Mouse (Mus musculus): ENCODE results near the gene Fbrs.
"Not testable (repeated sequence)": the region's sequence is repeated elsewhere in the genome, so short reads cannot be mapped to it uniquely, and the experiment has no call there.

The Fbrs gene

GRCm38 (mm10) chr7:127476336-127476735 is 2.7 kb upstream of the Fbrs start:
- no peak for DNase-seq (ENCODE audit: low spot score in 2 of 2)

DNA sequence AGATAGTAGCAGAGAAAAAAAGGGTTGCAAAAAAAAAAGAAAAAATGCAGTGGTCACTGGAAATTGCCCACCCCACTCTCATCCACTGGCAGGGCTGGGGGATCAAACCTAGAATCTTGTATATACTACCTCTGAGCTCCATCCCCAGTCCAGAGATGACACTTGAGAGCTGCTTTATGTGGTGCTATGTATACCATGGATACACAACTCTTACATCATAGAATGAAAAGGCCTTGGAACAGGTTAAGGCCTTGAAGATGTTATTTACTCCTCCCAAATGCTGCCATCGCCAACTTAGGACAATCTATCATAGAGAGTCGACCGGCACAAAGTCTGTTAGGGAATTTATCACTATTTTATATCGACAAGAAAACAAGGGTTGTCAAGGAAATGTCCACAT is 2.1 kb upstream of the Fbrs start:
- DNase-seq (ENCODE audit: low spot score in 2 of 2) = no peak

DNA sequence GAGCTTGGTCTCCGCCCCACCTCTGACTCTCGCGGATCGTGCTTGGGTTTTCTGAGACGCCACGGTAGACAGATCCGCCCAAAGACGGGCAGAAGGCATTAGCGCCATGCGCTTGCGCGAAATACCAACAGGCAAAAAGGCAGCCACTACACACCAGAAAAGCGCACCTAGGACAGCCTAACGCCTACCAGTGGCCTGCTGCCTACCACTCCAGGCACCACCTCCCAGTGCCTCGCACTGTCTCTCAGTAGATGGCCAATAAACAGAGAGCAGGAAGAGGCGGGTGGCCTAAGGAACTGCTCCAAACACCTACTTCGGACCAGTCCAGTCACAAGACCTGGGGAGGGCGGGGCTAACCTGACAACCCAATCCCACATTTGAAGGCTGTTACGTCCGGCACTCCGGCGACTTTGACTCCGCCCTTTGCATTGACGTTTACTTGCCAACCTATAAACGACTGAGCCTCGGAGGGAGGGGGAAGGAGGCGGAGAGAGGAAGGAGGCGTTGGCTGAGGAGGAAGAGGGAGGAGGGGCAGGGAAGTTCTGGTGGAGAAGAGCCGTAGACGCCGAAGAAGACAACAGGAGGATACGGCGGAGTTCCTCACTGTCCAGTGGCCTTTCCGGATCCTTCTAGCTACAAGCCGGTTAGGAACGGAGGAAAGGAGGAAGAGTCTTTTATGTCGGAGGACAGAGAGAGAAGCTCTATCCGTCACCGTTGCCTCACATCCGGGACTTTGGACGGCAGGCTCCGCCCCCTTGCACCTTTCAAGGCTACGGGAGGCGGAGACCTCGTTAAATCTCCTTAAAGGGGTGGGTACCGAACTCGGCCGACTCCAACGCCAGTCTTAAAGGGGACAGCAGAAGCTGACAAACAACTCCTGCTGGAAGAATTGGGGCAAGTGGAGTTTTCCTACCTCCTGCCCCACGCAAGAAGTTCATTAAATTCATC is 1.0 kb upstream of the Fbrs start:
- peak; percentile 99 to 100 for DNase-seq (ENCODE audit: low spot score in 2 of 2)

DNA sequence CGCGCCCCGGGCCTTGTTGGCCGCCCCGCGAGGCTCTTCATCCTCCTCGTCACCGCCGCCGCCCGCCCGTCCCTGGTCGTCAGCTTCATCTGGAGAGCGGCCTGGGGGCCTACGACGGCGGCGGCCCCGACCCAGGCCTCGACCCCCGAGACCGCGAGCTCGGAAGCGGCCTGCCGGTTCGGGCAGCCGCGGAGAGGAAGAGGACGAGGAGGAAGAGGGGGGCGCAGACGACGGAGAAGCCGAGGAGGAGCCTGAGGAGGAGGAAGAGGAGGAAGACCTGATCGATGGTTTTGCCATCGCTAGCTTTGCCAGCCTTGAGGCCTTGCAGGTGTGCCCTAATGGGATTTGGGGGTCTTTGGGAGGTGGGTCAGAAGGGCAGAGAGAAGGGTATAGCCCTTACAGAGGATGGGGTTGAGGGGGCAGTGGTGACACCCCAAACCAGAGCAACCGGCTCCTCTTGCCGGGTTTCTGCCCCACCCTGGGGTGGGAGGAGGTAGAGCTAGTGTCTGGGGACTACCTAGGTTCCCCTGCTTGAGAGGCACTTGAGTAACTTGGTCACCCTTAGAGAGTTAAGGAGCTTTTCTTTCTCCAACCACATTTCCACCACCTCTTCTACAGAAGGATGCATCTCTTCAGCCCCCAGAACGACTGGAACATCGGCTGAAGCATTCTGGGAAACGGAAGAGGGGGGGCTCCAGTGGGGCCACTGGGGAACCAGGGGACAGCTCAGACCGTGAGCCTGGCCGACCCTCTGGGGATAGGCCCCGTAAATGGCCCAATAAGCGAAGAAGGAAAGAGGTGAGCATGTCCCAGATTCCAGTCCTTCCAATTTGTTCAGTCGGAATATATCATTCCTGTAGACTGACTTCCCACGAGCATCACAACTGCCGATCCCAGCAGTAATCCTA is 573 bp downstream of the Fbrs start:
- DNase-seq (ENCODE audit: low spot score in 2 of 2) = no peak

- no peak for DNase-seq (ENCODE audit: low spot score in 2 of 2)
Measured at GRCm38 (mm10) chr7:127480321-127480720, 1.3 kb downstream of the Fbrs start.

DNA sequence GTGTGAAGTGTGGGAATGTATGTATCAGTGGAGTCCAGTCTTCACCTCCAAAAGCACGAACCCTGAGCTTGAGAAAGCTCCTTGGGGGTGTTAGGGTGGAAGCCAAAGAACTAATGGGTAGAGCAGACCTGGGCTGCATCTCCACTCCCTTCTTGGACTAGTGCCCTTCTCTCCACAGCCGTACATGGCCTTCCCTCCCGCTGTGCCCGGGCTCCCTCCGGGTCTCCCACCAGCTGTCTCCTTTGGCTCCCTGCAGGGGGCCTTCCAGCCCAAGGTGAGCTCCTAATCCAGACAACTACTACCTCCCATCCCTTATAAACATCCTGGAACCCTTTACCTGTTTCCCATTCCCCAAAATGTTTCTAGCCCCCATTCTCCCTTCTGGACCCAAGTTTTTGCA is 6.4 kb downstream of the Fbrs start:
- no peak for DNase-seq (ENCODE audit: low spot score in 2 of 2)

- not testable (repeated sequence) for DNase-seq (ENCODE audit: low spot score in 2 of 2)
Measured at GRCm38 (mm10) chr7:127488364-127488763, 9.4 kb downstream of the Fbrs start.

GRCm38 (mm10) chr7:127489982-127490381 is 11.0 kb downstream of the Fbrs start:
- DNase-seq (ENCODE audit: low spot score in 2 of 2) = no peak

DNA sequence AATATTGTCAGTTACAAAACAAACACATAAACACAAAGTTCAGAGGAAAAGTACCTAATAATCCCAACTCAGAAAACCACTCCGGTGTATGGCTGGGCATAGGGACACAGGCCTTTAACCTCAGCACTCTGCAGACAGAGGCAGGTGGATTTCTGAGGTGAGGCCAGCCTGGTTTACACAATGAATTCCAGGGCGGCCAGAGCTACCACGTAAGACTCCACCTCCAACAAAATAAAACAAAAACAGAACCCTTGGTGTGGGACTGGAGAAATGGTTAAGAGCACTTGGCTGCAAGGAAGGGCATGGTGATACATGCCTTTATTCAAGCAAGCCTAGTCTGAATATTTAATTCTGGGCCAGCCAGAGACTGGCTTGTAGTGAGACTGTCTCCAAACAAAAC is 12.8 kb downstream of the Fbrs start:
- DNase-seq (ENCODE audit: low spot score in 2 of 2) = no peak

DNA sequence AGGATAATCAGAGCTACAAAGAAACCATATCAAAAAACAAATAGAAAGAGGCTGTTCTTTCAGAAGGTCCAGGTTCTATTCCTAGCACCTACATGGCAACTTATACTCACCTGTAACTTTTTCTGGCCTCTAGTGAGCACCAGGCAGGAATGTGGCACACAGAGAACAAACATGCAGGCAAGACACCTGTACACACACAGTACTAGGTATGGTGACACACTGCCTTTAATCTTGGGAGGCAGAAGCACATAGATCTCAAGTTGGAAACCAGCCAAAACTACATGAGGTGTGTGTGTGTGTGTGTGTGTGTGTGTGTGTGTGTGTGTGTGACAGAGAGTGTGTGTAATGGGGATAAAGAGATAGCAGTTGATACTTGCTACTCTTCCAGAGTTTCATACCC is 15.6 kb downstream of the Fbrs start:
- DNase-seq (ENCODE audit: low spot score in 2 of 2) = no peak

GRCm38 (mm10) chr7:127497382-127497781 is 18.4 kb downstream of the Fbrs start:
- DNase-seq (ENCODE audit: low spot score in 2 of 2) = no peak

DNA sequence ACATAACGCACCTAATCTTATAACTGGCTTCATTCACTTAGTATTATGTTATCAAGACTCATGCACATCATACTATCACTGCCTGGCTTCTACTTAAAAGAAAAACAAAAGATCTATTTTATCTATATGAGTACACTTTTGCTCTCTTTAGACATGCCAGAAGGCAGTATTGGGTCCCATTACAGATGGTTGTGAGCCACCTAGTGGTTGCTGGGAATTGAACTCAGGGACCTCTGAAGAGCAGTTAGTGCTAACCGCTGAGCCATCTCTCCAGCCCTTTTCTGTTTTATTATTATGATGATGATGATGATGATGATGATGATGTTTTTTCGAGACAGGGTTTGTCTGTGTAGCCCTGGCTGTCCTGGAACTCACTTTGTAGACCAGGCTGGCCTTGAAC is 19.4 kb downstream of the Fbrs start:
- DNase-seq (ENCODE audit: low spot score in 2 of 2) = no peak

DNA sequence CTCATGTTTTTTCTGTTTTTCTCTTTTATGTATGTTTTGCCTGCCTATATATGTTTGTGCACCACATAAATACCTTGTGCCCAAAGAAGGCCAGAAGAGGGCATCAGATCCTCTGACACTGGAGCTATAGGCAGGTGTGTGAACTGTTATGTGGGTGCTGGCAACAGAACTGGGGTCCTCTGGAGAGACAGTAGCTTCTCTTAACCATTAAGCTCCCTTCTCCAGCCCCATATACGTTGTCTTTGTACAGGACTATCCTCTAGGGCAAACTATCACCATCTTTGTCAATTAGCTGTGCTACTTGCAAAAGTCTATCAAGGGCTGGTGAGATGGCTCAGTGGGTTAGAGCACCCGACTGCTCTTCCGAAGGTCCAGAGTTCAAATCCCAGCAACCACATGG is 29.3 kb downstream of the Fbrs start:
- DNase-seq (ENCODE audit: low spot score in 2 of 2) = no peak

DNA sequence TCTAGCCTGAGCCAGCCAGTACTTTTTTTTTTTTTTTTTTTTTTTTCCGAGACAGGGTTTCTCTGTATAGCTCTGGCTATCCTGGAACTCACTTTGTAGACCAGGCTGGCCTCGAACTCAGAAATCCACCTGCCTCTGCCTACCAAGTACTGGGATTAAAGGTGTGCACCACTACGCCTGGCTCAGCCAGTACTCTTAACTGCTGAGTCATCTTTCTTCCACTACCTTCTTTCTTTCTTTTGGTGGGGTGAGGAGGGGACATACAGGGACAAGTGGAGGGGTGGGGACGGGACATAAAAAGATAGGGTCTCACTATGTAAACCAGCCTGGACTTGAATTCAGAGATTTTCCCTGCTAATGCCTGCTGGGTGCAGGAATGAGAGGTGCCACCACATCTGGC is 30.8 kb downstream of the Fbrs start:
- not testable (repeated sequence) for DNase-seq (ENCODE audit: low spot score in 2 of 2)

DNA sequence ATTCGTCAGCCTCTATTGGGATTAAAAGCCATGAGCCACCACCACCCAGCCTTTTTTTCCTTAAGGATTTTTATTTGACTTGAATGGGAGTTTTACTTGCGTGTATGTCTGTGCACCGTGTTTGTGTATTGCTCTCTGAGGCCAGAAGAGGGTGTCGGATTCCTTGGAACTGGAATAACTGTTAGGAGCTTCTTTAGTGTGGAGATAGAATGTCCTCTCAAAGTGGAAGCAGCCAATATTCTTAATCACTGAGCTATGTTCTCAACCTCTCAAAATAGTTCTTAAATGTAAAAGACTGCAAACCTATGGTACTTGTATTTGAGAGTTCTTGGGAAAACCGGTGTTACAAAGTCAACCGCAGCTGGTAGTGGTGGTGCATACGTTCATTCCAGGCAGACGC is 32.2 kb downstream of the Fbrs start:
- no peak for DNase-seq (ENCODE audit: low spot score in 2 of 2)

GRCm38 (mm10) chr7:127511808-127512230 is 32.8 kb downstream of the Fbrs start, which contains the start of gene Srcap:
Gene Srcap, plus strand, starts transcription at chr7:127511983.
- DNase-seq (ENCODE audit: low spot score in 2 of 2) = peak; percentile 93 to 96

GRCm38 (mm10) chr7:127512231-127513015 is 33.4 kb downstream of the Fbrs start:
- DNase-seq (ENCODE audit: low spot score in 2 of 2) = peak; percentile 84 to 88

- DNase-seq (ENCODE audit: low spot score in 2 of 2) = peak in 1 of 2 experiments; percentile 15
Measured at GRCm38 (mm10) chr7:127513016-127513390, 34.0 kb downstream of the Fbrs start.

DNA sequence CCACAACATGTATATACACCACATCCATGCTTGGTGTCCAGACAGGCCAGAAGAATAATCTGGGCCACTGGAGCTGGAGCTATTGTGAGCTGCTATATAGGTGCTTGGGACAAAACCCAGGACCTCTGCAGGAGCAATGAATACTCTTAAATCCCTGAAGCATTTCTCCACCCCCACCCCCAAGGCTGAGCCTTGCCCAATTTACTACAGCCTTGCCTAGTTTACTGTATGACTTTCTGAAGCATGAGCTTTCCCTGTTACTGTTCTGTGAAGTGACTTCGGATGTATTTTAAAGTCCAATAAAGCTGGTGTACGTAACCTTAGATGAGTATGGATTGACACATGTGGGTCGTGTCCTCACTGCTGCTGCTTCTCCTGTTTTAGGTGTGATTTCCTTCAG is 34.8 kb downstream of the Fbrs start:
- no peak for DNase-seq (ENCODE audit: low spot score in 2 of 2)

DNA sequence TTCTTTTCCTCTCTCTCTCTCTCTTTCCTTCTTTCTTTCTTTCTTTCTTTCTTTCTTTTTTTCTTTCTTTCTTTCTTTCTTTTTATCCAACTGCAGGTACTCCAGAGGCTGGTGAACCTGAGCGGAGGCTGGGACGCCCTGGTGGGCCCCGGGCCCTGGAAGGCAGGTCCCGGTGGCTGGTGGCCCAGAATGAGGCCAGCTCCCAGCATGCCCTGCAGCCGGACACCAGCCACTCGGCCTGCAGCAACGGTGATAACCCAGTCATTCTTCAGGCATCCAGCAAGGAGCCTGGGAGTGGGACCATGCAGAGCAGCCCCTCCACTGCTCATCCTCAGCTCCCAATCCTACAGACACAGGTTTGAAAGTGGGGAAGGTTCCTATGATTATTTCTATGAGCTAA is 36.8 kb downstream of the Fbrs start:
- DNase-seq (ENCODE audit: low spot score in 2 of 2) = no peak

DNA sequence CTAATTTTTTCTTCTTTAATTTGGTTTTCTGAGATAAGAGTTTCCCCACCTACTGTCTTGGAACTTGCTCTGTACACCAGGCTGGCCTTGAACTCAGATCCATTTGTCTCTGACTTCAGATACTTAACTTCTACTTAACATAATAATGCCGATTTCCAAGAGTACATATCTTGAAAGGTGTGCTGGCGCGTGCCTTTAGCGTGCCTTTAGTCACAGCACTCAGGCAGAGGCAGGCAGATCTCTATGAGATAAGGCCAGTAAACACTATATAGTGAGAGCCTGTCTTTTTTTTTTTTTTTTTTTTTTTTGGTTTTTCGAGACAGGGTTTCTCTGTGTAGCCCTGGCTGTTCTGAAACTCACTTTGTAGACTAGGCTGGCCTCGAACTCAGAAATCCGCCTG is 37.3 kb downstream of the Fbrs start:
- DNase-seq (ENCODE audit: low spot score in 2 of 2) = no peak

GRCm38 (mm10) chr7:127519284-127519683 is 40.3 kb downstream of the Fbrs start, which contains the start of gene Gm42715:
Gene Gm42715, plus strand, starts transcription at chr7:127519584.
- DNase-seq (ENCODE audit: low spot score in 2 of 2) = no peak

Data from left cerebral cortex, adult 9 months (tissue).